Mouse (Mus musculus): Measurements from ENCODE around the gene Gm21083.
A peak's percentile ranks its signal among the peaks of the same experiment; 100 is the strongest.
"Not testable (repeated sequence)": the region's sequence is repeated elsewhere in the genome, so short reads cannot be mapped to it uniquely, and the experiment has no call there.

The Gm21083 gene

GRCm38 (mm10) chr5:15577033-15577432 is at the start of gene Gm21083:
Gm21083 (plus strand) TSS chr5:15577333.
- not testable (repeated sequence) for DNase-seq (ENCODE audit: low read depth)

- not testable (repeated sequence) for DNase-seq (ENCODE audit: low read depth)
These were observed 48.0 kb upstream of the Gm21083 start, which contains the start of gene Gm21190 for GRCm38 (mm10) chr5:15529122-15529521. Gm21190 (minus strand) TSS chr5:15529222.

- not testable (repeated sequence) for DNase-seq (ENCODE audit: low read depth)
These were observed 28.5 kb upstream of the Gm21083 start for GRCm38 (mm10) chr5:15548642-15549041.

GRCm38 (mm10) chr5:15549134-15549533 is 28.0 kb upstream of the Gm21083 start:
- peak; percentile 0 for DNase-seq (ENCODE audit: low read depth)

DNA sequence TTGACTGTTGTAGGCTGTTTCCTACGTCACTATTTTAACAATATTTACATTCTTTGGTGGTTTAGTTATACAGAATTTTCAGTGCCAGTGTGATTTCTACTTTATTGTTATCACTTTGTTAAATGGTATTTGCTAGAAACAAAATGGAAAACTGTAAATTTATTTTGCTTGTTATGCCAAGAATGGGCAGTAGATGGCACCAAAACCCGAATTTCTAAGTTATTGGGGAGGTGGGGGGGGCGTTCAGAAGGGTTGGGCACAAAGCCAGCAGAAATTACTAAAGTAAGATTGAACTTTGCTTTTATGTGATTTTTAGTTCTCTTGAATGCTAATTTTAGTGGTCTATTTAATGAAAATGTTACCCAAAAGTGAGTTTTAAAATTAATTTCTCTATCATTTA is 27.5 kb upstream of the Gm21083 start:
- not testable (repeated sequence) for DNase-seq (ENCODE audit: low read depth)

GRCm38 (mm10) chr5:15558654-15559053 is 18.5 kb upstream of the Gm21083 start:
- DNase-seq (ENCODE audit: low read depth): not testable (repeated sequence)

DNA sequence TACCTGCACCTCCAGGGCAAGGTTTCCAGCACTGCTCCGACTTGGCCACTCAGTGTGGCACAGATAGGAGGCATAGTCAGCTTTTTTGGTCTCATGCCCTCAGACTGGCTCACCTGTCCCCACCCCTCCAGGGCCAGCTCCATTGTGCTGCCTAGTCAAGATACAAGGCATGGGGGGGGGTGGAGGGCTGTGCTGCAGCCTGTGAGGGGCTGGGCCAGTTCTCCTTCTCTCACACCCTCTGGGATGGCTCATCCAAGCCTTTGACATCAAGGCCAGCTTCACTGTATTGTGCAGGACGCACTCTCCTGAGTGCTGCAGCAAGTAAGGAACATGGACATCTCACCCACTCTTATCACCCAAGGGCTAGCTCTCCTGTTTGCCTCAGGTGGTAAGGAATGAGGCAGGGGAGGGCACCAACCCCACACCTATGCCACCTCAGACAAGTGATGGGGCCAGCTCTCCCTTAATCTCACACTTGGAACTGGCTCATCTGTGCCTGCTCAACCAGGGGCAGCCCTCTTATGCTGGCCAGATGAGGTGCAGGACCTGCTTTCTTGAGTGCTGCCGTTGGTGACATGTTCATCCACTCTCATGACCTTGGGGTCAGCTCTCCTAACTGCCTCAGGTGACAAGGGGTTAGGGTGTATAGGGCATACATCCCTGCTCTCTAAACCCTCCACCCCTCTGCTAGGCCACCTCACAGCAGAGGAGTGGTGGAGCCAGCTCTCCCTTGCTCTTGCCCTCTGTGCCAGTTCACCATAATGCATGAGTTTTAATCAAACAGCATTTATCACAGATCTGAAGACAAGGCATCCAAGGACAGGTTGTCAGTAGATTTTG is 15.5 kb upstream of the Gm21083 start:
- DNase-seq (ENCODE audit: low read depth): not testable (repeated sequence)

- DNase-seq (ENCODE audit: low read depth): not testable (repeated sequence)
These were observed 3.4 kb upstream of the Gm21083 start for GRCm38 (mm10) chr5:15573735-15574134.

- not testable (repeated sequence) for DNase-seq (ENCODE audit: low read depth)
These were observed 9.2 kb downstream of the Gm21083 start for GRCm38 (mm10) chr5:15586351-15586750.

DNA sequence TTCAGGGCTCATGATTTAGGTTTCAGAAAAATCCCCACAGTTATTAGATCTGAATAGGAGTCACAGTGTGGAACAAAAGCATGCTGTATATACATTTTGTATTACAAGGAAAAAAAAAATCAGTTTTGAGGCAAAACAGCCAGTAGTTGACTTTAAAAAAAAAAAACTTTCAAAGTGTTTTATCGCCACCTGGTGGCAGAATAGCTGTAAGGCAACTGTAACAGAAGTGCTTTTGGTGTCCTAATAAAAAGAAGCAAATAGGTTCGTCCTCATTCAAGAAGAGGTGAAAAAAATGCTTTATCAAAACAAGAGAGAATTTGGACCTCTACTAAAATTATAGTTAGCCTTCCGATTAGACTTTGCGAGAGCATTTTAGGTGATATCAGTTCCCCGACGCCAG is 11.2 kb downstream of the Gm21083 start:
- peak; percentile 2 for DNase-seq (ENCODE audit: low read depth)

DNA sequence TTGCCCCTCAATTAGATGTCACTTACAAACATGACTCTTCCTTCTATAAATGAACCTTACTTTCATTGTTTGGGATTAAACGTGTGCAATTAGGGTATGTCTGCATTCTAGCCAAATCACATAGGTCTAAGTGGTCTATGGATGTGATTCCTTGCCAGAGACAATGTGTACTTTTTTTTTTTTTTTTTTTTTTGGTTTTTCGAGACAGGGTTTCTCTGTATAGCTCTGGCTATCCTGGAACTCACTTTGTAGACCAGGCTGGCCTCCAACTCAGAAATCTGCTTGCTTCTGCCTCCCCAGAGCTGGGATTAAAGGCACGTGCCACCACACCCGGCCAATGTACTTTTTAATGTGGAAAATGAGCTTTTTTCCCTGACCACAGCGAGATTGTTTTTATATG is 13.5 kb downstream of the Gm21083 start:
- DNase-seq (ENCODE audit: low read depth): not testable (repeated sequence)

DNA sequence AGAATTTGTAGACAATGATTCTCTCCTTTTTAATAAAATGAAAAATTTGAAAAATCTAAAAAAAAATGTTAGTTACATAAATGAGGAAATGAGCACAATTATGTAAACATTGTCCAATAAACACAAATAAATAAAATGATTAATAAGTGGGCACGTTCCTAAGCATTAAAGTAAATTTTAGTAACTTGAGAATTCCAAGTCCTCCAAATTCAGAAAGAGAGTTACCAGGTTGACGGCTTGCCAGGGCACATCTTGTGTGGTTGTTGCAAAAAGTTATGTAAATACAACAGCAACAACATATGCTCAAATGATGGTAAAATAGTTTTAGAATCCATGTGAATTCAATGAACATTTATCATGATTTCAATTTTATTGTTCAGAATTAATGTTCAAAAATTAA is 14.4 kb downstream of the Gm21083 start:
- DNase-seq (ENCODE audit: low read depth): not testable (repeated sequence)

GRCm38 (mm10) chr5:15598831-15599230 is 21.7 kb downstream of the Gm21083 start:
- not testable (repeated sequence) for DNase-seq (ENCODE audit: low read depth)

DNA sequence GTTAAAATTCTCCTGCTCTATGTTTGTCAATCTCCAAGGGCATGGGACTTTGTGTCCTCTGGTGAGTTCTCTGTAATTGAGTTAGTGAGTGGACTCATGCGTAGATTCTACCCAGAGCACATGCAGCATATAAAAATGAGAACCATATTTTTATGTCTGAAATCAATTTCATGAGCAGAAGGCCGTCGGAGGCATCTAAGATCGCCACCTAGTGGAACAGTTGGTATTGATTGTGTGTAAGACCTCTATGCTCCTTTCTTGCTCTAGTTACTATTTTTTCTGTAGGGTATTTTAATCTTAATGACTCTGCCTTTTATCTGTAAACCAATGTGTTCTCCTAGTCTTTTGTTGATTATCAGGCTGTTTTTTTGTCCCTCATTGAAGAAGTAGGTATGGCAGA is 23.2 kb downstream of the Gm21083 start:
- not testable (repeated sequence) for DNase-seq (ENCODE audit: low read depth)

DNA sequence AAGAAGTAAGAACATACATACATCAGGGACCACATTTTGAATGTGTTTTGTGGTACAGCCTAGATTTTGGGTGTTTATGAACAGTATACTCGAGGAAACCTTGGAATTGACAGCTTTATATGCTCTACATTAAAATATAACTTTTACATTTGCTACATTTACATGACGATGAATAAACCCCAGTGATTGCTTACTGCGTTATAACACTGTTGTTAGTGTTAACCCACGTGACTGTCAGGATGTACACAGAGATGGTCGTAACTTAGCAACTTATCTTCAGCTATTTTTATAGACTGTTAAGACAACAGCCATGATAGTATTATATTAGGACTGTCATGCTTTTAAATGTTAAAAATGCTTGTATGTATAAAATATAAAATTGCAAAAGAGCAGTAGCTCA is 24.3 kb downstream of the Gm21083 start:
- DNase-seq (ENCODE audit: low read depth): not testable (repeated sequence)

DNA sequence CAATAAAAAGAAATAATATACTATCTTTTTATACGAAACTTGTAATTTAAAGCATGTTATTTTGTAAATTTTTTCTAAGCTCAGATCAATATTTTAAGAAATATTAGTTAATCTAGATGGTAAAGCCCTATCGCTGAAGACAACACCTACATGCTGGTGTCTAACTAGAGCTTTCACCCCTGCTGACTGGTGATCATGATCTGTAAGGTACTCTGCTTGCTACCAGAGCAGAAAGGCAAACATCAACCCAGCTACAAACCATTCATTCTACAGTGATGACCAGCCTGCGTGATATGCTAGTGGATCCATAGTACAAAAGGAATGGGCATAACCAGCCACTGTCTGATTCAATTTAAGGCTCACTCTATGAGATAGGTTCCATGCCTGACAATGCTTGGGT is 24.8 kb downstream of the Gm21083 start:
- DNase-seq (ENCODE audit: low read depth): not testable (repeated sequence)

DNA sequence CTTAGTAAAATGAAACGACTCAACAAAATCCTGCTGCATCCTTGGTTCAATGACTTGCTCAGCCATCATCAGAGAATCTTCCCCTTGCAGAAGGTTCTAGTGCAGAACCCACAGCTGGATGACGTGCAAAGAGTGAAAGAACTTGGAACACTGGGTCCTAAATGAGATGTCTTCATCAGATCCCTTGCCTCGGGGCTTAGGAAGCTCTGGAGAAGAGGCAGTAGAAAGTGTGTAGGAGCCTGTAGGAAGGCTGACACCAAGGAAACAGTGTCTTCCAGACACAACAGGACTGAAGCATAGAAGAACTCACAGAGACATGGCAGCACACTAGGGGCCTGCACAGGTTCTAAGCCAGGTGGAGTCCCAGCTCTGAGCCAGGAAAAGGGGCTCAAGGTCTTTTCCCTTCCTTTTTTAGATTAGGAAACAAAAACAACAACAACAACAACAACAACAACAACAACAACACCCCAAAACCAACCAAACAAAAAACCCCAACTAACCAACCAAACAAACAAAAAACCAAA is 25.4 kb downstream of the Gm21083 start:
- not testable (repeated sequence) for DNase-seq (ENCODE audit: low read depth)

DNA sequence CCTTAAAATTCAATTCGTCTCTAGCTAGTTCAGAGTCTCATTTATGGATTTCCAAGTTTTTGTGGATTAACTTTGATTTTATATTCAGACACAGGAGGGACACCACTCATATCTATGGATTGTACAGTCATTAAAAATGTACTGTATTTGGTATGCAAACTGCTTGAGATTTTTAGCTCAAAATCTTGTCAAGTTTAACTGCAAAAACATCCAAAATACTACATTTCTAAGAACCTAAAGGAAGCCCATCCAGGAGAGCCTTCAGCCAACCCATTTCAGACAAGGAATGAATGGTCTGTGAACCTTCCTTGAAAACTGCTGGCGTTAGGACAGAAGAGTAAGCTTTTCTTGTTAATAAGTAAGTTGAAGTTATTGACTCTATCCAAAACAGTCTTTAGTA is 25.9 kb downstream of the Gm21083 start:
- not testable (repeated sequence) for DNase-seq (ENCODE audit: low read depth)

DNA sequence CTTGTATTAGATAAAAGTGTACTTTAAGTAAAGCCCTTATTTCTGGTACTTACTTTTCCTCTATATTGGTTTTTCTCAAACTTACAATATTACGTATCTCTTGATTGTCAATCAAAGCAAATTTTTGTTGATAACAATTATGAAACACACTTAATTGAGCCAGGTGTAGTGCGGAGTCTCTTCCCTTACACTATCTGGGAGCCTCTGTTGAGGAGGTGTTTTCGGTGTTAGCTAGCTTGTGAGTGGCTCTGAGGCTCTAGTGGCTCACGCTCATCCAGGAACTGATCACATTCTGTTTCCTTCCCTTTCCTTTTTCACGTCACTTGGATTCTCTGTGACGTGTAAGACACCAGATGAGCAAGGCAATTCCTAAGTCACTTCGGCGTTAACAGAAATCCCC is 26.5 kb downstream of the Gm21083 start:
- DNase-seq (ENCODE audit: low read depth): not testable (repeated sequence)

DNA sequence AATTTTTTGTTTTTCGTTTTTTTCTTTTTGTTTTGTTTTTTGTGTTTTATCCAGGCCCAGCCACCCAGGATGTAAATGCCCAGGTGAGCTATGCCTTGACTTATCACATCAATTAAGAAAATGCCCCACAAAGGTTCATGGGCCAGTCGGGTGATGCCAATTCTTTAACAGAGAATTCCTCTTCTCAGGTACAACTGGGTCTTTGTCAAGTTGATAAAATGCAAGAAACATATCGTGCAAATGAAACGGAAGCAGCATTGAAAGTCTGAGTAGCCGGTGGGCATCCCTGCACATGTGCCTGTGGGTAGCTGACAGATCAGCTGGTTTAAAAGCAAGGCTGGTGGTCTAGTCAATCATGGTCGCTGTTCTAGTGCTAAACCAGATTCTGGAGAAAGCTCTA is 29.5 kb downstream of the Gm21083 start:
- DNase-seq (ENCODE audit: low read depth): not testable (repeated sequence)

DNA sequence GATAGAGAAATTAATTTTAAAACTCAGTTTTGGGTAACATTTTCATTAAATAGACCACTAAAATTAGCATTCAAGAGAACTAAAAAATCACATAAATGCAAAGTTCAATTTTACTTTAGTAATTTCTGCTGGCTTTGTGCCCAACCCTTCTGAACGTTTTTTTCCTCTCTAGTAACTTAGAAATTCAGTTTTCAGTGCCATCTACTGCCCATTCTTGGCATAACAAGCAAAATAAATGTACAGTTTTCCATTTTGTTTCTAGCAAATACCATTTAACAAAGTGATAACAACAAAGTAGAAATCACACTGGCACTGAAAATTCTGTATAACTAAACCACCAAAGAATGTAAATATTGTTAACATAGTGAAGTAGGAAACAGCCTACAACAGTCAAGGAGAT is 33.6 kb downstream of the Gm21083 start:
- DNase-seq (ENCODE audit: low read depth): not testable (repeated sequence)

DNA sequence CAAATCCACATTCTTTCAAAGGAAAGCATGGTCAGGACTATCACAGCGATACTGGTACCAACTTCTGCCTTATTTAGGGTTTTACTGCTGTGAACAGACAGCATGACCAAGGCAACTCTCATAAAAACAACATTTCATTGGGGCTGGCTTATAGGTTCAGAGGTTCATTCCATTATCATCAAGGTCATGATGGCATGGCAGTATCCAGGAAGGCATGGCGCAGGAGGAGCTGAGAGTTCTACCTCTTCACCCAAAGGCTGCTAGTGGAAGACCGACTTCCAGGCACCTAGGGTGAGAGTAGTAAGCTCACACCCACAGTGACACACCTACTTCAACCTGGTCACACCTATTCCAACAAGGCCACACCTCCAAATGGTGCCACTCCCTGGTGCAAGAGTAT is 39.1 kb downstream of the Gm21083 start:
- not testable (repeated sequence) for DNase-seq (ENCODE audit: low read depth)

- DNase-seq (ENCODE audit: low read depth): not testable (repeated sequence)
These were observed 41.6 kb downstream of the Gm21083 start, which contains the start of gene Speer4d for GRCm38 (mm10) chr5:15618764-15619163. Speer4d (plus strand) TSS chr5:15619064.

Measured in naive thymus-derived CD4-positive, alpha-beta T cell, adult 2 months (primary cell).